Mouse (Mus musculus): ENCODE results near the gene Mtap.

Gene Mtap

GRCm38 (mm10) chr4:89200806-89201205, 63.9 kb downstream of the Mtap start:
- in situ Hi-C loops (cut with MboI, MseI): loop anchor here in 1 of 2 experiments (10.0 to 25.0 kb wide), 2 partner anchors 1936 to 1986 kb away; no protein-coding TSS in a partner anchor

- in situ Hi-C loops (cut with MboI, MseI): loop anchor here in 1 of 2 experiments (10.0 to 25.0 kb wide), 2 partner anchors 1945 to 1978 kb away; no protein-coding TSS in a partner anchor
Observed at GRCm38 (mm10) chr4:89209310-89209709, 72.4 kb downstream of the Mtap start.

- in situ Hi-C loops (cut with MboI, MseI): loop anchor here (5.0 to 25.0 kb wide), 2 partner anchors 48 to 1977 kb away; no protein-coding TSS in a partner anchor
Observed at GRCm38 (mm10) chr4:89210314-89210713, 73.4 kb downstream of the Mtap start.

GRCm38 (mm10) chr4:89212178-89212577, 75.3 kb downstream of the Mtap start:
- in situ Hi-C loops (cut with MboI, MseI): loop anchor here (5.0 to 25.0 kb wide), 2 partner anchors 50 to 1975 kb away; no protein-coding TSS in a partner anchor
